Mouse (Mus musculus): ENCODE results near the gene Mcoln1. TPM values are rescaled to one million over a fixed set of nuclear protein-coding genes. Genes with fewer than 3 reads are reported as not detected.

Gene Mcoln1
- polyA plus RNA-seq (2012; rRNA removed), result 236 and 248 TPM in 2 replicates

GRCm38 (mm10) chr8:3500235-3501090, at the start of gene Mcoln1:
Gene Mcoln1, plus strand, starts transcription at chr8:3500457.

GRCm38 (mm10) chr8:3467006-3467885, 33.0 kb upstream of the Mcoln1 start, which contains the start of gene Pex11g:
Gene Pex11g, minus strand, starts transcription at chr8:3467680.

DNA sequence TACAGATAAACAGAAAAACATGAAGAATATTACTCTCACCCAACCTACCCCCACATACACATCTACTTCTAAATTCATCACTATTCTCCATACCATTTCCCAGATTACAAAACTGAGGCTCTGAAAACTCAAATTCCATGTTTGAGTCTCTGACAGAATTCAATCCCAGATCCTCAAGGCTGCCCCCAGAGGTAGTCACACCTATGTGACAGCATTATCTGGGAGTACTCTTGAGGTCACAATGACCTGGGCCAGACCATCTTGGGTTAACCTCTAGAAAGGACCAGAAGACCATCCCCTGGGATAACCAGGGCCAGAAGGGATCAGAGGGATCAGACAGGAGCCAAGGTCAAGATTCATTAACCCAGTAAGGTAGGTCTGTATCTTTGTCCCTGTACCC, 29.7 kb upstream of the Mcoln1 start, which contains the start of gene Tex45:
Tex45 (plus strand) TSS at position 301 of the 400 bp plus-strand sequence.

GRCm38 (mm10) chr8:3492901-3493844, 7.1 kb upstream of the Mcoln1 start, which contains the start of gene Zfp358:
Gene Zfp358, plus strand, starts transcription at chr8:3493138.

GRCm38 (mm10) chr8:3515260-3515671, 15.0 kb downstream of the Mcoln1 start, which contains the start of gene Pnpla6:
Gene Pnpla6, plus strand, starts transcription at chr8:3515384.

Other genes with a start within 250 kb of the Mcoln1 start
- gene Insr, start 220.8 kb upstream of the Mcoln1 start, polyA plus RNA-seq (2012; rRNA removed), result 16.6 and 18.2 TPM in 2 replicates
- gene A430078G23Rik, start 147.0 kb upstream of the Mcoln1 start, polyA plus RNA-seq (2012; rRNA removed), result 0.03 and 0.09 TPM in 2 replicates
- gene Arhgef18, start 107.5 kb upstream of the Mcoln1 start, polyA plus RNA-seq (2012; rRNA removed), result 27.8 and 29.3 TPM in 2 replicates
- 2.4 and 2.9 TPM in 2 replicates for gene Pex11g, start 32.8 kb upstream of the Mcoln1 start, polyA plus RNA-seq (2012; rRNA removed)
- 0.58 and 0.62 TPM in 2 replicates for gene Tex45, start 29.6 kb upstream of the Mcoln1 start, polyA plus RNA-seq (2012; rRNA removed)
- gene Zfp358, start 7.3 kb upstream of the Mcoln1 start, polyA plus RNA-seq (2012; rRNA removed), result 74.2 and 92.5 TPM in 2 replicates
- gene Pnpla6, start 14.9 kb downstream of the Mcoln1 start, polyA plus RNA-seq (2012; rRNA removed), result 59.1 and 61.3 TPM in 2 replicates
- gene C330021F23Rik, start 67.5 kb downstream of the Mcoln1 start, polyA plus RNA-seq (2012; rRNA removed), result 0.26 and 0.55 TPM in 2 replicates
- 72.3 and 75.4 TPM in 2 replicates for gene Camsap3, start 86.8 kb downstream of the Mcoln1 start, polyA plus RNA-seq (2012; rRNA removed)
- 63.3 and 64.9 TPM in 2 replicates for gene Xab2, start 120.9 kb downstream of the Mcoln1 start, polyA plus RNA-seq (2012; rRNA removed)
- 49.0 and 56.9 TPM in 2 replicates for gene Pet100, start 121.1 kb downstream of the Mcoln1 start, polyA plus RNA-seq (2012; rRNA removed)
- 1.1 and 17.6 TPM in 2 replicates for gene Pcp2, start 125.1 kb downstream of the Mcoln1 start, polyA plus RNA-seq (2012; rRNA removed)
- 209 and 221 TPM in 2 replicates for gene Stxbp2, start 130.5 kb downstream of the Mcoln1 start, polyA plus RNA-seq (2012; rRNA removed)
- gene Retn, start 155.3 kb downstream of the Mcoln1 start, polyA plus RNA-seq (2012; rRNA removed), result 0.95 and 1.3 TPM in 2 replicates
- gene Mcemp1, start 165.3 kb downstream of the Mcoln1 start, polyA plus RNA-seq (2012; rRNA removed), result 0.27 and 0.28 TPM in 2 replicates
- 11.2 and 13.3 TPM in 2 replicates for gene Fcor, start 171.9 kb downstream of the Mcoln1 start, polyA plus RNA-seq (2012; rRNA removed)
- gene Trappc5, start 175.8 kb downstream of the Mcoln1 start, polyA plus RNA-seq (2012; rRNA removed), result 61.4 and 63.1 TPM in 2 replicates
- 0.03 TPM in 1 of 2 replicates, not detected in the other for gene Fcer2a, start 193.7 kb downstream of the Mcoln1 start, polyA plus RNA-seq (2012; rRNA removed)
- gene Clec4g, start 220.2 kb downstream of the Mcoln1 start, polyA plus RNA-seq (2012; rRNA removed), result not detected in 2 replicates
- 0.03 TPM in 1 of 2 replicates, not detected in the other for gene Cd209a, start 248.5 kb downstream of the Mcoln1 start, polyA plus RNA-seq (2012; rRNA removed)